Mouse (Mus musculus) limb, embryonic 13.5 days (tissue): ENCODE data around the gene Igsf9. TPM values are rescaled to one million over a fixed set of nuclear protein-coding genes. Genes with fewer than 3 reads are reported as not detected.

Experiments used
- ATAC-seq: fragments of 200-750 bp; cut with Nextera tagmentation; 2 replicates; pipeline ENCODE4 v1.8.0; 2017; ENCODE audit warnings: low read depth, moderate number of reproducible peaks, moderate TSS enrichment; ENCODE audit not compliant: low FRiP score
- H3K27ac ChIP-seq: fragments of 300-500 bp; sonication (generic); 2 replicates; pipeline ENCODE4 v1.5.1; 2015; ENCODE audit warnings: inconsistent platforms, mild to moderate bottlenecking, moderate library complexity
- H3K27me3 ChIP-seq: fragments of 300-500 bp; sonication (generic); 2 replicates; pipeline ENCODE4 v1.6.1; 2015; ENCODE audit warnings: mild to moderate bottlenecking, inconsistent platforms
- H3K36me3 ChIP-seq: fragments of 300-500 bp; sonication (generic); 2 replicates; pipeline ENCODE4 v1.6.1; 2015; ENCODE audit warnings: inconsistent platforms, mild to moderate bottlenecking, moderate library complexity
- H3K4me1 ChIP-seq: fragments of 300-500 bp; sonication (generic); 2 replicates; pipeline ENCODE4 v1.6.1; 2015; ENCODE audit warnings: inconsistent platforms
- H3K4me2 ChIP-seq: fragments of 300-500 bp; sonication (generic); replicated peaks from 2 replicates; pipeline ENCODE4 v1.6.1; 2015; ENCODE audit warnings: inconsistent platforms, mild to moderate bottlenecking, moderate library complexity
- H3K4me3 ChIP-seq: fragments of 300-500 bp; sonication (generic); 2 replicates; pipeline ENCODE4 v1.5.1; 2015; ENCODE audit warnings: moderate library complexity, mild to moderate bottlenecking, inconsistent platforms
- H3K9ac ChIP-seq: fragments of 300-500 bp; sonication (generic); 2 replicates; pipeline ENCODE4 v1.6.1; 2015; ENCODE audit warnings: mild to moderate bottlenecking, inconsistent platforms
- H3K9me3 ChIP-seq: fragments of 300-500 bp; sonication (generic); 2 replicates; pipeline ENCODE4 v1.6.1; 2016; ENCODE audit warnings: inconsistent platforms
- WGBS: fragments of 180-500 bp; shearing (Covaris S2); methylation state at CpG from one replicate; pipeline ENCODE4 v1.1.7; 2015; 5-methylcytosine and 5-hydroxymethylcytosine counted together
- polyA plus RNA-seq: library from polyadenylated mRNA; unstranded; fragments of >200 nt; fragmentation: Nextera tagmentation; extraction: Ambion mirVana; gene quantifications from 2 replicates; pipeline ENCODE4 v1.2.1, GENCODE M21; 2015

Igsf9 gene
- polyA plus RNA-seq, 1 experiment from 2014 or later, result 53.2 TPM

- peaks cover 17% of the 10 kb centered on the region; the same call in 1 of the 2 replicates for H3K27me3 ChIP-seq
- H3K27ac ChIP-seq, result peak overlapping the region; percentile 28; the same call in 1 of the 2 replicates
- H3K4me3 ChIP-seq, result peak overlapping the region; percentile 62
- H3K9me3 ChIP-seq, result no peaks in the 10 kb centered on the region
- WGBS, result 47% methylated on average over 13 of the region's 13 CpGs
- H3K36me3 ChIP-seq, result peaks cover 32% of the 10 kb centered on the region
- peaks cover 56% of the 10 kb centered on the region for H3K4me1 ChIP-seq
- H3K9ac ChIP-seq, result peak overlapping the region; percentile 71
- no peak for ATAC-seq
- peak overlapping the region; percentile 84 for H3K4me2 ChIP-seq
These were observed 20.0 kb downstream of the Igsf9 start for GRCm38 (mm10) chr1:172501371-172502144.

GRCm38 (mm10) chr1:172502145-172503110 is 20.8 kb downstream of the Igsf9 start:
- peak overlapping the region; percentile 39 for H3K27ac ChIP-seq
- peaks cover 62% of the 10 kb centered on the region for H3K4me1 ChIP-seq
- WGBS, result 46% methylated on average over 12 of the region's 13 CpGs
- H3K9ac ChIP-seq, result no peak overlapping the region
- H3K27me3 ChIP-seq, result peaks cover 17% of the 10 kb centered on the region; the same call in 1 of the 2 replicates
- H3K4me2 ChIP-seq, result peak overlapping the region; percentile 84
- no peaks in the 10 kb centered on the region for H3K9me3 ChIP-seq
- peak overlapping the region; percentile 62 for H3K4me3 ChIP-seq
- no peak for ATAC-seq
- peaks cover 23% of the 10 kb centered on the region for H3K36me3 ChIP-seq

DNA sequence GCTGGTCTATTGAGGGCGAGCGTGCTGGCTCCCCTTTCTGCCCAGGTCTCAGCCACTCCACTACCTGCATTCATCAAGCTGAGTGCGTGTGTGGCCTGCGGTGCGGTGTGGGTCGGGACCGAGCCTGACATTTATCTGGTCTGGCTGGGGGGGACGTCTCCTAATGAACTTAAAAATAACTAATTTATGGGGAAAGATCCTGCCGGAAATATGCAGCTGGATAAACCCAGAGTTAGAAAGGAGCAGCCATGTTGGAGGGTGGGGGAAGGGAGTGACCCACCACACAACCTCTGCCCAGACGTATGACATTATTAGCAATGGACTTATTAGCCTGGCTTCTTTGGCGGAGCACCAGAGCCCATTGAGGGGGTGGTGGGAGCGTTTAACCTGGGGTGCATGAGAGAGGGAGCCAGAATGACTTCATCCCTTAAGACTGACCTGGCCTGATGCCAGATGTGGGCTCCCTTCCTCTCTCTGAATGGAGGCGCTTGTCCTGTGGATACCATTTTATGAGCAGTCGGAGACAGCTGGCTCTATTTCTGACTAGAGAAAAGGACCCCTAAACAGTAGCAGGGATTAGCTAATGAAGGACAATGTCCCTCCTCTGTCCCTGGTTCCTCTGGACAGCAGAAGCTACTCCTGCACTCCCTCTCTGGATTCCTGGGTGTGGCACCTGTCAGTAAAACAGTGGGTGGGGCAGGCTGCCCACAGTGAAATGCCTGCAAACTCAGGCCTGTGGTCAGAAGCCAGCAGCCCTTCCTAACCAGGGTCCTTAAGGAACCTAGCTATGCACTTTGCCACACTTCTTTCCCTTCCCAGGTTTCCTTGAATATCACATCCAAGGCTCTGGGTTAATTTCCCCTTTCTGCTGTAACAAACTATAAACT is 21.8 kb downstream of the Igsf9 start:
- WGBS, result 33% methylated on average over 14 of the region's 14 CpGs
- peak; percentile 22 for ATAC-seq
- H3K27me3 ChIP-seq, result peaks cover 17% of the 10 kb centered on the region; the same call in 1 of the 2 replicates
- peak overlapping the region; percentile 84 for H3K4me2 ChIP-seq
- H3K36me3 ChIP-seq, result peaks cover 17% of the 10 kb centered on the region
- no peak overlapping the region for H3K9ac ChIP-seq
- peak overlapping the region; percentile 19 for H3K4me3 ChIP-seq
- peaks cover 62% of the 10 kb centered on the region for H3K4me1 ChIP-seq
- H3K9me3 ChIP-seq, result no peaks in the 10 kb centered on the region
- peak overlapping the region; percentile 39 for H3K27ac ChIP-seq

DNA sequence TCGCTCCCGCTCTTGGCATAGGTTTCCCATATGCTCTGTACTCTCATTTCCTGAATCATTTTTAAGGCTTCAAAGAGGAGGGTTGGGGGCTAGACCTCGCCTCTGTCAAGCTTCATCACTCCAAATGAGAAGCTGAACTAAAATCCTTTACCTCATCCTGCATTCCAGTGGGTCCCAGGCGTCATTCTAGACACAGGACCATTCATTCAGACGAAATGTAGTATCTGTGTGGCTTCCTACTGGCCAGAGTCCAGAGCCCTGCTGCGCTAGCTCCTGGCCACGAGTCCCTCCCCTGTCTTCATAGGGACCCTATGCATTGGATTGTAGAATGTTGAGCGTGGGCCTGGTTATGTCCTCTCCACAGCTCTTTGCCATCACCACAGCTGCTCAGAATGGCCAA is 23.2 kb downstream of the Igsf9 start:
- 70% methylated on average over 8 of the region's 8 CpGs for WGBS
- no peak for ATAC-seq
- peaks cover 58% of the 10 kb centered on the region for H3K4me1 ChIP-seq

GRCm38 (mm10) chr1:172507001-172507400 is 25.4 kb downstream of the Igsf9 start:
- 44% methylated on average over 5 of the region's 5 CpGs for WGBS
- peaks cover 16% of the 10 kb centered on the region for H3K36me3 ChIP-seq
- H3K4me2 ChIP-seq, result no peak overlapping the region
- no peak overlapping the region for H3K27ac ChIP-seq
- no peak overlapping the region for H3K4me3 ChIP-seq
- no peaks in the 10 kb centered on the region for H3K27me3 ChIP-seq
- no peak for ATAC-seq
- H3K9me3 ChIP-seq, result no peaks in the 10 kb centered on the region
- H3K9ac ChIP-seq, result no peak overlapping the region
- H3K4me1 ChIP-seq, result peaks cover 35% of the 10 kb centered on the region

More for the DNA sequence above, 23.2 kb downstream of the Igsf9 start:
- H3K4me3 ChIP-seq, result no peak overlapping the region
- H3K27me3 ChIP-seq, result 0 out of 2 replicates have a peak, but pooled peaks cover 12% of the 10 kb centered on the region
- 0 out of 2 replicates have a peak overlapping the region, but pooled peaks have one; percentile 0 for H3K4me2 ChIP-seq
- H3K9ac ChIP-seq, result no peak overlapping the region
- no peaks in the 10 kb centered on the region for H3K9me3 ChIP-seq
- peaks cover 16% of the 10 kb centered on the region for H3K36me3 ChIP-seq
- peak overlapping the region; percentile 22; the same call in 1 of the 2 replicates for H3K27ac ChIP-seq

DNA sequence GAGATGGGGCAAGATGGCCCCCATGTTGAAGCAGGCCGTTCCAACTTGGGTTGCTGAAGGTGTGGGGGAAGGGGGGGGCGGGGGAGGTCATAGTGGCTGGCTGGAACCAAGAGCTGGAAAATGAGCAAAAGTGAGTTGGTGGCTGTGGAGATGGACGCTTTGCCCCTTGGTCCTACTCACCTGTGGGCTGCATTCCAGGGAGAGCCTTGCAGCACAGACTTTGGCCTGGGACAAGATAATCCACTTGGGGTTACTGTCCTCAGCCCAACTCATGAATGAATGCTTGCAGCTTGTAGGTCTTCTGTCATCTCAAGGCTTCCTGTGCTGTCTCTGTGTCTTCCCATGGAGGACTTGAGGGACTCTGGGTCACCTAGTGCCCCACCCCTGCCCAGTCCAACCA is 26.1 kb downstream of the Igsf9 start:
- peaks cover 32% of the 10 kb centered on the region for H3K4me1 ChIP-seq
- H3K27me3 ChIP-seq, result no peaks in the 10 kb centered on the region
- no peak overlapping the region for H3K4me3 ChIP-seq
- ATAC-seq, result no peak
- H3K9me3 ChIP-seq, result no peaks in the 10 kb centered on the region
- no peak overlapping the region for H3K4me2 ChIP-seq
- H3K27ac ChIP-seq, result no peak overlapping the region
- no peak overlapping the region for H3K9ac ChIP-seq
- H3K36me3 ChIP-seq, result peaks cover 16% of the 10 kb centered on the region
- 89% methylated on average over 3 of the region's 3 CpGs for WGBS

DNA sequence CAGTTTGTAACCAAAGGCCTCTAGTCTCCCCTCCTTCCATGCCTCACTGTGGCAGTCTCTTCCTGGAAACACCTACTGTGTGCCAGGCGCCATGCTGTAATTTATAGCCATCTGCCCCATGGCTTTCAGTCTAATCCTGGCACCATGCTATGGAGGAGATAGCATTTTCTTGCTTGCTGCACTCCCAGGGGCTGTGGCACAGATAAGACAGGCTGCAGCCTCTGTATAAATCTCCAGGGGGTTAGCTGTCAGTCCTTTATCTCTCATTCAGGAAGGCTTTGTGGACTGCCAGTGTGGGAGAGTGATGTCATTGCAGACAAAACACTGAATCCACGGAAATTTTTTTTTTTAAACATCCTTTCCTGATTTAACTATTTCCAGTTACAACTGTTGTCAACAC is 26.6 kb downstream of the Igsf9 start:
- no peak overlapping the region for H3K4me3 ChIP-seq
- H3K27me3 ChIP-seq, result no peaks in the 10 kb centered on the region
- peaks cover 32% of the 10 kb centered on the region for H3K4me1 ChIP-seq
- no peak overlapping the region for H3K4me2 ChIP-seq
- ATAC-seq, result no peak
- H3K27ac ChIP-seq, result no peak overlapping the region
- 72% methylated on average over 2 of the region's 2 CpGs for WGBS
- H3K9ac ChIP-seq, result no peak overlapping the region
- H3K9me3 ChIP-seq, result no peaks in the 10 kb centered on the region
- H3K36me3 ChIP-seq, result peaks cover 16% of the 10 kb centered on the region

DNA sequence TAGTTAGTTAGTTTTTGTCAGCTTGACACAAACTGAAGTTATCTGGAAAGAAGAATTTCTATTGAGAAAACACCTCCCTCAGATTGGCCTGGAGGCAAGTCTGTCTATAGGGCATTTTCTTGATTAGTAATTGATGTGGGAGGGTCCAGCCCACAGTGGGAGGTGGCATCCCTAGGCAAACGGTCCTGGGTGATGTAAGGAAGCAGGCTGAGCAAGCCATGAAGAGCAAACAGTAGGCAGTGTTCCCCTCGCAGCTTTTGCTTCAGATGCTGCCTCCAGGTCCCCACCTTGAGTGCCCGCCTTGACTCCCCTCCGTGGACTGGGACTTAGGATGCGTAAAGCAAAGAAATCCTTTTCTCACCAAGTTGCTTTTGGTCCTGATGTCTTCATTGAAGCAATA is 27.6 kb downstream of the Igsf9 start:
- 78% methylated on average over 5 of the region's 5 CpGs for WGBS
- no peak for ATAC-seq

GRCm38 (mm10) chr1:172509983-172510382 is 28.4 kb downstream of the Igsf9 start:
- no peak overlapping the region for H3K27ac ChIP-seq
- H3K4me1 ChIP-seq, result peaks cover 26% of the 10 kb centered on the region
- H3K4me2 ChIP-seq, result no peak overlapping the region; the same call in 1 of the 2 replicates
- no peak for ATAC-seq
- H3K9me3 ChIP-seq, result no peaks in the 10 kb centered on the region
- H3K27me3 ChIP-seq, result no peaks in the 10 kb centered on the region
- WGBS, result 41% methylated on average over 8 of the region's 8 CpGs
- no peak overlapping the region for H3K4me3 ChIP-seq
- H3K9ac ChIP-seq, result no peak overlapping the region
- peaks cover 14% of the 10 kb centered on the region for H3K36me3 ChIP-seq

More for the DNA sequence above, 27.6 kb downstream of the Igsf9 start:
- Histone ChIP-seq H3K36me3 (peaks cover 16% of the 10 kb centered on the region), H3K9me3 (no peaks in the 10 kb centered on the region), H3K4me1 (peaks cover 33% of the 10 kb centered on the region), H3K9ac (no peak overlapping the region), H3K27me3 (no peaks in the 10 kb centered on the region), H3K4me3 (no peak overlapping the region), H3K27ac (no peak overlapping the region), H3K4me2 (no peak overlapping the region)

DNA sequence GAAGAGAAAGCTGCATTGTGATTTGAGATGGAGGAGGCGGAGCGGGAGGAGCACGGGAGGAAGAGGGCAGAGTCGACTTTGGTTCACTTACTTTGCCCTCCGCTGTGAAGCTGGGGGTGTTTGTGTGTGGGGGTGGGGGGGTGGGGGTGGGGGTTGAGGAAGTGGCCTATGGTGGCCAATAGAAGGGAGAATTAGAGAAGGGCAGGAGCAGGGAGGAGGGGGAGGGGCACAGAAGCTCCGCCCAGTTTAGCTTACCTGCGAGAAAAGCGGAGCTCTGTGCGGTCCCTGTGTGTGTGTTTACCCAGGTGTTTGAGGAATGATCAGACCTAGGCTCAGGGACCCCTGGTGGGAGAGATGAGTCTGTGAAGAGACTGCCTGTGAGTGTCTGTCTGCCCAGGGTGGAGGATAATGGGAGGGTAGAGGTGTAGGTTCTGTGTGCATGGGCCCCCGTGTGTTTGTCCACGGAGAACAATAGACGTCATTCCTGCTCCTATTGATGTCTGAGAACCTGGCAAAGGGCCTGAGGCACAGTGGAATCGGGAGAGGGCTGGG is 28.9 kb downstream of the Igsf9 start:
- H3K27ac ChIP-seq, result no peak overlapping the region
- no peaks in the 10 kb centered on the region for H3K9me3 ChIP-seq
- peaks cover 24% of the 10 kb centered on the region for H3K4me1 ChIP-seq
- H3K9ac ChIP-seq, result no peak overlapping the region
- peaks cover 9% of the 10 kb centered on the region for H3K36me3 ChIP-seq
- 34% methylated on average over 13 of the region's 13 CpGs for WGBS
- H3K4me3 ChIP-seq, result no peak overlapping the region
- no peaks in the 10 kb centered on the region for H3K27me3 ChIP-seq
- no peak overlapping the region; the same call in 1 of the 2 replicates for H3K4me2 ChIP-seq
- no peak for ATAC-seq

DNA sequence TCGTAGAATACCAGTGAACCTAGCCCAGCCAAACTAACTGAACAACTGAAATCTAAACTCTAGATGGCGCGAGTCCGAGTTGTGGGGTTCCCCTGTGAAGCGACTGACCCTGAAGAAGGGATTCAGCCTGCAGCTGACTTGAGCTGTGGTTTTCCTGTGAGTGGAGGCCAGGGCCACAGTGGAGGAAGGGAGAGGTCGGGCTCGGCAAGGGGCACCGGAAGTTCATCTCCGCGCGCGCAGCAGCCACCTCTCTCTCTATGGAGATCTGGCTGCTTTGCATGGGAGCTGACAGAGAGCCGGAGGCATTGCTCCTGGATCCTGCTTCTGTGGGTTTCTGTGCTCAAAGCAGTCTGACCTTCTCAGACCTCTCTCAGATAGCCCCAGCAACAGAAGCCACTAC is 31.4 kb downstream of the Igsf9 start:
- H3K4me2 ChIP-seq, result peak overlapping the region; percentile 44
- WGBS, result 31% methylated on average over 13 of the region's 13 CpGs
- H3K9me3 ChIP-seq, result 0 out of 2 replicates have a peak, but pooled peaks cover under 1% of the 10 kb centered on the region
- peak; percentile 34; the same call in 1 of the 2 replicates for ATAC-seq
- H3K27me3 ChIP-seq, result no peaks in the 10 kb centered on the region
- no peak overlapping the region for H3K9ac ChIP-seq
- H3K4me1 ChIP-seq, result peaks cover 18% of the 10 kb centered on the region
- no peak overlapping the region for H3K4me3 ChIP-seq
- H3K36me3 ChIP-seq, result 0 out of 2 replicates have a peak, but pooled peaks cover 3% of the 10 kb centered on the region
- no peak overlapping the region; the same call in 1 of the 2 replicates for H3K27ac ChIP-seq
